Mouse (Mus musculus): ENCODE data around the gene Nfix.

Nfix gene

GRCm38 (mm10) chr8:84711933-84712758 is 88.0 kb downstream of the Nfix start:
- DNase-seq = no peak

DNA sequence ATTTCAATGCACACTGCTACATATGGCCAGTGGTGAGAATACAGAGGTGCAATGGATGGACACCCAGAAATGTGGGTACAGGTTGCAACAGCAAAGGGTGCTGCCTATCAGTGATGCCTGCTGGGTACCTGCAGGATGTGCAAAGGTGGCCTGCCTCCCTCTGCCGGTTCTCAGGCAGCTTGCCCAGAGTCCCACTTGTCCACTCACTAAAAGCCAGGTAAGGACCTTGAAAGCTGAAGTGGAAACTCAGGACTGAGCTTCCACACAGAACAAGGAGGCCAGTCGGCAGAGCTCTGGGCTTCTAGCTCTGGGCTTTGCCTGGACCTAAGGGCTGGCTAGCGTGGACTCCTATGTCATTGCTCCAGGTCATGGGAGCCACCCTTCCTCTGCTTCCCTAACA is 88.8 kb downstream of the Nfix start:
- DNase-seq = no peak

GRCm38 (mm10) chr8:84709931-84710330 is 90.2 kb downstream of the Nfix start:
- no peak for DNase-seq

DNA sequence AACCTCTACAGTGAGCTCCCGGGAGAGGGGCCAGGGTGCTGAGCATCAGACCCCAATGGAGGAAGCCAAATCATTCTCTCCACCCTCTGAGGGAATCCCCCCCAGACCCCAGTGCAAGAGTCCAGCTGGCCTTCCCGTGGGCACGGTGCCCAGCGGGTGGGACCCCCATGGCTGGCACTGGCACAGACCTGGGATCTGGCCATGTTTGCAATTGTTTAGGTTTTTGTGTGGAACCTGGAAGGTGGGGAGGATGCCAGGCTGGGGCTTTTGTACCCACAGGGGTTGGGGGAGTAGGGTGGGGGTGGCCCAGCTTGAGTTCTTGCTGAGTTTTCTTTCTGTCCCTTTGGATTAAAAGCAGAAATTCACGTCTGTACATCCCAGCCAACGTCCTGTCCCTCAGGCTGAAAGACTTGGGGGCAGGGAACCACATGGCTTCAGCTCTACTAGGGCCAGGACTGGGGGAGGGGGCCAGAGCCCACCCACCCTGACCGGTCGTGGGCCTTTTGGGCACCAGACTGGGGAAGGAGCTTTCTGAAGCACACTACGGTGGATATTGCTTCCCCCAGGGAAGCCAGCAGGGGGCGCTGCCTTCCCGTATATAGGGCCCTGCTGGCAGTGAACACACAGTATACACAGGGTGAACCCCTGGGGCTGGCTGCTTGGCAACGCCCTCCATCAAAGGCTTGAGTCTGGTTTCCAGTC is 91.2 kb downstream of the Nfix start:
- DNase-seq = peak; percentile 76 to 89

DNA sequence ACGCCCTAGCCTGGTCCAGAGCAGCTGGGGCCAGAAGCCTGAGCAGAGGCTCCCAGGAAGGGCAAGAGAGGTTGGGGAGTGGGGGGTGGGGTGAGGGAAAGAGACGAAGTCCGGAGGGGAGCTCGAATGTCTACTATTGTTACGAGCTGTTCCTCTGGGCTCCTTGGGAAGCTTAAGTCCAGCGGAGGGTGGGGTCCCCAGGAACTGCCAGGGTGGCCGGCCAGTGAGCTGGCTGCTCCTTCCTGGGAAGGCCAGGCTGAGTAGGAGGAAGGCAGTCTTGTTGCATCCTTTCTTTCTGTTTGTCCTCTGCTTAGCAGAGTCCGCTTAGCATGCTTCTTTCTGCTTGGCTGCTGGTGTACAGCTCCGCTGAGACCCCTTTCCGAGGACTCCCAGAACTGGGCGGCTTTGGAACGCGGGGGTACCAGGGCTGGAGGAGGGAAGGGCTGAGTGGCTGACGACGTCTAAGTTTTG is 92.0 kb downstream of the Nfix start:
- DNase-seq = no peak

DNA sequence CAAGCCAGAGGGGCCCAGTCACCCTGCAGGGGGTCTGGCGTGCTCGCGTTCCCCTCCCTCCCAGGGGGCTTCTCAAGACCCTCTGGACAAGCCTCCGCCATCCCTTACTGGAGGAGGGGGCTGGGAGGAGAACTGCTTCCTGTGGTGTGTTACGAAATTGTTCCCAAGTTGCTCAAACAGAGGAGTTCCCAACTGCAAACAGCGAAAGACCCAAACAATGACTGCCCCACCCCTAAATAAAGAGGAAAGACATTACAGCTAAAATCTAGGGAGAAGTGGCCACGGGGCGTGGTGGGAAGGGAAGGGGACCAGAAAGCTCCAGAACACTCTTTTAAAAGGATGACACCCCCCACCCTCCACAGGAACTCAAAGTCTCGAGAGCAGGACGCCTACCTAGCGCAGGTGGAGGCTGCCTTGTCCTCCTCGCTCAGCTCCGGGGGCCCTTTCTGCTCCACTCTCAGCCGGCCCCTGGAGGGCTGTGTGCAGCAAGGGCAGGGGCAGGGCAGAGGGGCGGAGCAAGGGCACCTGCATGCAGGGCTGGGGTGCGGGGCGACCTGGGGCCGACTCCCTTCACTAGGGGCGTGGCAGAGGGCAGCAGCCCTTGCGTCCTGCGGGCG is 92.8 kb downstream of the Nfix start:
- DNase-seq = peak in 1 of 2 experiments; percentile 15

DNA sequence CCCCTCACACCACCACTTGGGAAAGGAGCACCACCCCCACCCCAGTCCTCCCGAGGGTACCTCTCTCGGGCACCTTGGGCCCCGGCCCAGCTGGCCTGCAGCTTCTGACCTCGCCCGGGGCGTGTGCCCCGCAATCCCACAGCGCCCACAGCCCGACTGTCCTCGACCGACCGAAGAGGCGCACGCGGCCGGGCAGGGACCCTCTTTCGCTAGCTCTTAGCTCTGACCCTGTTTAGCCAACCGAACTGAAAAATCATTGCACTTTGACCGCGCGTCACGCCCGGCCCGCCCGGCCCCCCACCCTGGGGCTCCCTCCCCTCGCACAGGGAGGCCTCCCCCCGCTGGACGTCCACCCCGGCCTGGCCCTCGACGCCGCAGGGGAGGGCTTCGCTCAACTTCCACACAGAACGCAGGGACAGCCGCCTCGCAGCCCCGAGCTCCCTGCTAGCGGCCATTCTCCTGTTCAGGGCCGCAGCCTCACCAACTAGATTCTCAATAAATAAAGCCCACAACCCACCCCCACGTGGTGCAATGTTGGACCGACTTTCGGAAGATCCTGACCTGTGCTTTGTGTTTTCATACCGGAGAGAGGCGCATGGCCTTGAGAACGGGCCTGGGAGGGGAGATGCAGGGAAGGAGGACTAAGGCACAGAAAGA is 93.4 kb downstream of the Nfix start:
- DNase-seq = peak in 1 of 2 experiments; percentile 6

GRCm38 (mm10) chr8:84705960-84706359 is 94.2 kb downstream of the Nfix start:
- DNase-seq = no peak

DNA sequence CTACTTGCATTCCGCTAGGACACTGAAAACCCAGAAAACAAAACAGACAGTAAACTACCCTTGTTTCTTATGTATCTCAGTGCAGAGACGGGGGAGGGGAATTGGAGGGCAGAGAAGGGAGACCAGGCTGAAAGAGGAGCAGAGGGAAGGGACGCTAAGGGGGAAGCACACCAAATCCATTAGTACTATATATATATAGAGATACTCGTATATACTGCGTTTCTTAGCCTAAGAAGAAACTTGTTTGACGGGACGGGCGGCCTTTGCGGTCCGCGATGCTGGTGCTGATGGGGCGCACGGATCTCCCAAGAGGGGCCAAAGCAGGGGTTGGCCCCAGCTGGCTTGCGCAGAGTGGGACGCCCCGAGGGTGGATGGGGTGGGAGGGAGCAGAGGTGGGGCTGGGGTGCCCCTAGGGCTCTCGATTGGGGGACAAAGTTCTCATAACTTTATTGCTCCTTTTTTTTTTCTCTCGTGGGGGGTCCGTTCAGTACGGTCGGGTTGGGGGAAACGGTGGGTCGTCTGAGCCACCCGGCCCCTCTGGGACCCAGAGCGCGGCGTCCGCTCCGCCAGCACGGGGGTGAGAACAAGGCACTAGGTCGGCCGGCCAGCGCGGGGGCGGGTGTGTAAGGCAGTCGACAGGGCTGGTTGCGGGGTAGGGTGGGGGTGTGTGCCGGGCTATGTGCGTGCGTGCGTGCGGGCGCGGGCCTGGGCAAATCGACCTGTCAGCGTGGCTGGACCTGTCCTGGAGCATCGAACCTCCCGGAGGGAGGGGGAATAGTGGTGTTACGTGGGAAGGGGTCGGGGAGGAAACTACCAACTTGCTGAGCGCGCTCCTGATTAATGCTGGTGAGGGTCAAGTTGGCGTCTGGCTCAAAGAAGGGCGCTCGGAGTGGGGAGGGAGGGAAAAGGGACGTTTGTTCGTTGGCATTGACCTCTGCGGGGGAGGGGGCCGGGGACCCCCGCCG is 95.0 kb downstream of the Nfix start:
- DNase-seq = no peak

DNA sequence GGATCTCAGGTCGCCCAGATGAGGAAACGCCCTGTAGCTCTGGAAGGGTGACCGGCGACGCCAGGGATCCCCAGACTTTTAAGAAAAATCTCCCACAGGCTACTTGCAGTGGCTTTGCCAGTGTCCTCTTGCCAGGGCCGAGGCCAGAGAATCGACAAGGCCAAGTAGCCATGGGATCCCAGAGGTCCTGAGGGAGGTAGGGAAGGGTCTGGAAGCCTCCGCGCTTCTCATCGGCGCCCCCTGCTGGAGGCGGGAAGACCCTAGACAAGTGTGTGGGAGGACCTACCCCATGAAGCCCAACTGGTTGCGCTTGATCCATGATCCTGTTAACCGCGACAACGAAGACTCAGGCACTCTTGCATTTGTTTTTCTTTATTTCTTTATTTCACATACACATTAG is 95.8 kb downstream of the Nfix start:
- peak in 1 of 2 experiments; percentile 68 for DNase-seq

DNA sequence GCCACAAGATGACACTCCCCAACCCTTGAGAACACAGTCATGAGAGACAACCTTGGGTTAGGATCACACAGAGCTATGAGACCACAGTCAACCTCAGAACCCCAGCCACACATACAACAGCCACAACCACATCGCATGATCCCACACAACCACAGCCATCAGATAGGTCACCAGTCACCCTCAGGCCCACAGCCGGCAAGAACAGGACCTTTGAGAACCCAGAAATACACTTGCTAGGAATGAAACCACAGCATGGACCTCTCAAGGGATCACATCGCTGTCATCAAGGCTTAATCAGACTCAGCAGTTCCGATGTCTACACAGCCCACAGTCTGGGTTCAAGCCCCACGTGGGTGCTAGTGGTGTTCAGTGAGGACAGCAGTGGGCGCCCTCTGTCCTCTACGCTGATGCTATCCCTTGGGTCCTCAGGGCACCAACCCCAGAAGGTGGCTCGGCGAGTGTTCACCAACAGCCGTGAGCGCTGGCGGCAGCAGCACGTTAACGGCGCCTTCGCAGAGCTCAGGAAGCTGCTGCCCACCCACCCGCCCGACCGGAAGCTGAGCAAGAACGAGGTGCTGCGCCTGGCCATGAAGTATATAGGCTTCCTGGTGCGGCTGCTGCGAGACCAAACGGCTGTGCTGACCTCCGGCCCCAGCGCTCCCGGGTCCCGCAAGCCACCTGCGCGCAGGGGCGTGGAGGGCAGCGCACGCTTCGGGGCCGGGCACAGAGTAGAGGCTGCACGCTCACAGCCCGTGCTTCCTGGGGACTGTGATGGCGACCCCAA is 96.5 kb downstream of the Nfix start:
- no peak for DNase-seq

GRCm38 (mm10) chr8:84702963-84703465 is 97.1 kb downstream of the Nfix start:
- DNase-seq = no peak

DNA sequence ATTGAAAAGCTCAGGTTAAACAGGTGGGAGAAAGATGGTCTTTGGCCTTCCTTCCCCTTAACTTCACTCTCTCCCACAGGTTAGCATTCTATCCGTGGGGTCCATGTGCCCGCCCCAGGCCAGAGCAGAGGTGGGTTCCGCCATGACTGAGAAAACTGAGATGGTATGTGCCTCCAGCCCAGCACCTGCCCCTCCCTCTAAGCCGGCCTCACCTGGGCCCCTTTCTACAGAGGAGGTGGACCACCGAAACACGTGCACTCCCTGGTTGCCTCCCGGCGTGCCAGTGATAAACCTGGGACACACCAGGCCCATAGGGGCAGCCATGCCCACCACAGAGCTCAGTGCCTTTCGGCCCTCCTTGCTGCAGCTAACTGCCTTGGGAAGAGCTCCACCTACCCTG is 97.6 kb downstream of the Nfix start:
- DNase-seq = no peak

GRCm38 (mm10) chr8:84700941-84701911 is 98.9 kb downstream of the Nfix start, which contains the start of gene Lyl1:
Gene Lyl1 (plus strand): TSS chr8:84701457.
- peak in 1 of 2 experiments; percentile 66 for DNase-seq

- DNase-seq = no peak
These were observed 99.6 kb downstream of the Nfix start for GRCm38 (mm10) chr8:84700526-84700925.

- DNase-seq = peak; percentile 76 to 84
These were observed 100.3 kb downstream of the Nfix start for GRCm38 (mm10) chr8:84699861-84700322.

DNA sequence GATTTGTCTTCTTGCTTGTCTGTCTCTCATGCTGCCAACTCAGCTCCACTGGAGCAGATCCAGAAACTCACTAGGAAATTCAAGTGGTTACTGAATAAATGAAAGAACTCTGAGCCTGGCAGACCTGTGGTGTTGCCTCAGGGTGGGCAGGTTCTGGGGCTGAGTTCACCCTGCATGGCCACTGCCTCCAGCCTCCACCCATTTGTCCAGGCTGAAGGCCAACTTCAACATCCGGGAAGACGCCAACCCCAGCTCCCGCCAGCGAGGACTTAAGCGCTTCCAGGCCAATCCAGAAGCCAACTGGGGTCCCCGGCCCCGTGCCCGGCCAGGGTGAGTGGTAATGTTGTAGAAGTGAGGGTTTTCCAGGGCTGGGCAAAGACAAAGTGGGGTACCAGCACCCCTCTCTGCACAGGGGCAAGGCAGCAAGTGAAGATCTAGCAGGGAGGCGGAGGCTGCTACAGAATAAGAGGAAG is 101.2 kb downstream of the Nfix start:
- peak; percentile 69 to 85 for DNase-seq

- no peak for DNase-seq
These were observed 101.9 kb downstream of the Nfix start for GRCm38 (mm10) chr8:84698288-84698687.

All from kidney, adult 8-10 months (tissue).